ENCODE assay signal across 8 mouse cellular contexts in genomic region chr3:126978768-126979410, GRCm38 (mm10).
DNase-seq lines count a peak whose midpoint lies in the region; ATAC-seq and TF ChIP-seq lines count a peak whose summit lies in the region.
"Had no signal": no experiment of that assay in that cellular context is flagged by ENCODE, and none has a peak within 500 bp of the region (broad histone marks: within the 10 kb centered on the region; RNA-seq: fewer than 3 reads in every experiment).

No protein-coding gene starts in this region.

- no peaks in the 10 kb centered on the region for H3K27me3 ChIP-seq in Patski
- H3K27me3 ChIP-seq: lung, embryonic 15.5 days had no signal

- peak; percentile 70 for ATAC-seq in Patski
- ATAC-seq in megakaryocyte, adult 5-6 weeks (ENCODE audit: poor library complexity, severe bottlenecking) = peak; percentile 68

- POLR2A ChIA-PET in Patski (lab: Charles Lee) = no interaction called here

- in situ Hi-C loops in Patski (cut with MboI; ENCODE audit: low pct_unique_long_range_greater_than_20kb) = no loop called here

- H3K4me1 ChIP-seq in embryonic fibroblast, embryonic 13.5 days (ENCODE audit: control insufficient read depth, insufficient read depth, low read length) = no peaks in the 10 kb centered on the region
- H3K4me1 ChIP-seq: lung, embryonic 15.5 days had no signal

- peak; percentile 86 for TF ChIP-seq CTCF in Patski (IDR thresholded peaks at IDR 0.05)
- TF ChIP-seq CTCF in embryonic fibroblast, embryonic 13.5 days (IDR thresholded peaks at IDR 0.05; ENCODE audit: borderline replicate concordance, insufficient read depth, low read length) = peak; percentile 60; the same call in 1 of the 2 replicates

- no peak for TF ChIP-seq POLR2A in embryonic fibroblast, embryonic 13.5 days (IDR thresholded peaks at IDR 0.05; ENCODE audit: low read depth, low read length)

- no peak overlapping the region for H3K4me3 ChIP-seq in embryonic fibroblast, embryonic 13.5 days (ENCODE audit: insufficient read depth, low read length)
- H3K4me3 ChIP-seq: lung, embryonic 15.5 days had no signal

- intact Hi-C loops in heart, postnatal 36 days (cut with DNase I) = loop anchor here (5.0 kb wide), 1 partner anchor 33 kb away; no protein-coding TSS in a partner anchor

- peak; percentile 38 for DNase-seq in Patski (ENCODE audit: low read depth, low spot score)
- peak; percentile 92 for DNase-seq in brain, adult 2 months (ENCODE audit: low read depth, low spot score)
- DNase-seq in heart, postnatal 36 days = peak; percentile 70 to 73
- DNase-seq in layer of hippocampus, adult 9-10 months (ENCODE audit: low spot score) = peak; percentile 75
- peak; percentile 54 for DNase-seq in skeletal muscle tissue, adult 2 months (ENCODE audit: low read depth, low spot score)

- CTCF ChIA-PET in Patski (lab: Charles Lee) = interaction anchor here (0.7 to 1.2 kb wide), 8 partner anchors 8 to 214 kb away, joined by 3 to 7 read pairs (median 3); no protein-coding TSS in a partner anchor

- H3K27ac ChIP-seq in embryonic fibroblast, embryonic 13.5 days (ENCODE audit: insufficient read depth, low read length) = no peak overlapping the region
- H3K27ac ChIP-seq: lung, embryonic 15.5 days had no signal

Comparison
In these comparisons a context has a peak if more than half of its experiments do, and no peak if none do; other contexts are left out.
1. DNase-seq: peak in every context shown above with its lines; median percentile 92 in brain, adult 2 months; 75 in layer of hippocampus, adult 9-10 months; 72 in heart, postnatal 36 days; 54 in skeletal muscle tissue, adult 2 months; 38 in Patski.